Mouse (Mus musculus) brain, adult 10 weeks (tissue): ENCODE results near the gene Gm11037. TPM values are rescaled to one million over a fixed set of nuclear protein-coding genes. Genes with fewer than 3 reads are reported as not detected.

ENCODE experiments used
- polyA plus RNA-seq: library from polyadenylated mRNA; stranded (reverse); fragments of 350-450 nt; fragmentation: Illumina TruSeq; extraction: RNeasy Lipid Tissue Mini Kit (QIAGEN cat#74804); gene quantifications from one replicate; pipeline ENCODE4 v1.2.3, GENCODE M21; 2015; ENCODE audit warnings: low read depth, low replicate concordance

The Gm11037 gene
- not detected for polyA plus RNA-seq

DNA sequence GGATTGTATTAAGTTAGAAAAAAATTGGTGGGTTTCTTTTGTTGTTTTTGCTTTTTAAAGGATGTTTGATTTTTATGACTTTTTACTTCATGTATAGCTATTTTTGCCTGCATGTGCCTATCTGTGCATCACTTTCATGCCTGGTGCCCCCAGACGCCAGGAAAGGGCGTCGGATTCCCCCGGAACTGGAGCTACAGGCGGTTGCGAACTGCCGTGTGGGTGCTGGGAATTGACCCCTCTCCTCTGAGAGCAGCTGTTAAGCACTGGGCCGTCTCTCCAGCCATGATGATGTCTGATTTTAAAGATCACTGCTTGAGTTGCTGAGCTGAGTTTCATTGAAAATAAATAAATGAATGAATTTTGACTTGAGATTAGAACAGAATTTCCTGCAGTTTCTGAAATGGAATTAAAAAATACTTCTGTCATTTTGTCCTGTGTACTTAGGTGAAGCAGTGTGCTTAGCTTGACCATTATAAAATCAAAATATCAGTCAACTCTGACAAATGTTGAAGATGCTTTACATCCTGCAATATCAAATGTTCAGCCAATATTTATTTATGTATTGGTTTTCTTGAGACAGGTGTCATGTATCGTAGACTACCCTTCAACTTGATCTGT, at the start of gene Gm11037:
TSS of gene Gm11037 (plus strand) at position 568 of the 618 bp plus-strand sequence.

DNA sequence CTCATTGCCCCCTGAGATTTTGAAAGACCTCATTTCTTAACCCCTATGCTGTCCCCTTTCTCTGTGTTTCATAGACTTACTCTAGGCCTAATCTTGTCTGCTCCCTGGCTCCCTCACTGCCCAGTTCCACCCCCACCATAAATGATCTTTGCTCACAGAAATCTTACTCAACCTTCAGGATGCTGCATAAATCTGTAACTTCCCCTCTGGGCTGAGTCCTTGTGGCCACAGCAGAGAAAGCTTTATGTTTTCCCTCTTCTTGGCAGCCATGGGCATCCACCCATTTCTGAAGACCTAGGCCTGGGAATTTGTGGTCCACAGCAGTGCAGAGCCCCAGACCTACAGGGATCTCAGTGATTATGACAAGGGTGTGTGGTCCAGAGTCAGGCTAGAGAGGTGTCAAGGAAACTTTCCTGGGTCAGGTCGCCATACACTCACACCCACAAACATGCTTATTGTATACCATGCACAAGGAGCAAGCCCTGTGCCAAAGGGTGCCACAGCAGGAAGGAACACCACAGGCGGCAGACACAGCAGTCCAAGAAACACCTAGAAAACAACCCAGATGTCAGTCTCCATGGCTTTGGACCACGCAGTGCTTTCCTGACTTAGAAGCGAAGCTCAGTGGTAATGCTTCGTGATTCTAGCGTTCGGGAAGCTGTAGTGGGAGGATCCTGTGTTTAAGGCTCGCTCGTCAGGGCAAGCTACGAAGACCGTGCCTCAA, 46.5 kb upstream of the Gm11037 start, which contains the start of gene Siglec1:
TSS of gene Siglec1 (minus strand) at position 99 of the 724 bp plus-strand sequence.

DNA sequence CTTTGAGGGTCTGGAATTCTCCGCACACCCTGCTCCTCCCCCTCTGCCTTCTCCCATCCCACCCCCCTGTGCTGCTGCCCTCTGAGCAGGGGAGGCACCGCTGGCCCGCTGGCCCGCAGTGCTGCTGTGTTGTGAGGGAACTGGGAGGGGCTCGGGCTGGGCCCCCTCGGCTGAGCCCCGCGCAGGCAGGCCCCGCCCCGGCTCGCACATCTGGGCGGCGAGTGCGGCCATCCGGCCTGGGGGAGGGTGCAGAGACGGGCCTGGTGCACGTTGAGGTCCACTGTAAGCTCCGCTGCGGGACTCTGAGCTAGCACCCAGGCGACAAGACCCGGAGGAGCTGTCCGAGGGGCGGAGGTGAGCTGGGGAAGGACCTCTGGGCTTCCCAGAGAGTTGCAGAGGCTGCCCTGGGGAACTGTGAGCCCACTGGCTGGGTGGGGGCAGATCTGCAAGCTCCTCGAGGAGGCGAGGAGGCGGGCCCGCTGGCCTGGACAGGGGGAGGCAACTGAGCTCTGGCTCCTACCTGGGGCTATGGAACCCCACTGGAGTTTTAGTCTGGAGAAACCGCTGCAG, 6.1 kb upstream of the Gm11037 start, which contains the start of gene Hspa12b:
TSS of gene Hspa12b (plus strand) at position 120 of the 570 bp plus-strand sequence.

DNA sequence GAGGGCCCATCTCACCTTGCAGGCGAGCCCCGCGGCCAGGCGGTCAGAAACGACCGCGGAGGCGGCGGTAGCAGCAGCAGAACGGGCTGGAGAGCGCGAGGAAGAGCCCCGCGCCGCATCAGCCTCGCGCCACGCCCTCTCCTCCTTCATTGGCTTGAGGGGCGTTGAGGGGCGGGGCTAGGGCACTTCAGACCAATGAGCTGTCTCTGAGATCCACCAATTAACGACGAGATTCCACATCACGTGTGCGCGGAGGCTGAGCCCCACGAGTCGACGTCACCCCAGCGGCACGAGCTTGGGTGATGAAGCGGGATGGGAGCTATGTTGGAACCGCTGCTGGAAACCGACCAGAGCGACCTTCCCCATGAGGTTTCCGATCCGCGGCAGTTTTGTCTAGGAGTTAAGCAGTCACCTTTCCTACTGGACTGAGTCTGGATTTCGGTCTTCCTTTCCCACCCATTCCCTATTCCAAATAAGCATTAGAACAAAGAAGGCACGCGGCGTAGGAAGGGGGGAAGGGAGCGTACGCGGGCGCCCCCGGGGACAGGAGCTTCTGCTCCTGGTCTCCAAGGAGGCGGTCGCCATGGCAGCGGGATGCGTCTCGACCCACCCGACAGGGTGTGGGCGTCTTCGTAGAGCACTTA, 26.8 kb downstream of the Gm11037 start, which contains the start of gene 1700037H04Rik:
TSS of gene 1700037H04Rik (minus strand) at position 144 of the 644 bp plus-strand sequence.

DNA sequence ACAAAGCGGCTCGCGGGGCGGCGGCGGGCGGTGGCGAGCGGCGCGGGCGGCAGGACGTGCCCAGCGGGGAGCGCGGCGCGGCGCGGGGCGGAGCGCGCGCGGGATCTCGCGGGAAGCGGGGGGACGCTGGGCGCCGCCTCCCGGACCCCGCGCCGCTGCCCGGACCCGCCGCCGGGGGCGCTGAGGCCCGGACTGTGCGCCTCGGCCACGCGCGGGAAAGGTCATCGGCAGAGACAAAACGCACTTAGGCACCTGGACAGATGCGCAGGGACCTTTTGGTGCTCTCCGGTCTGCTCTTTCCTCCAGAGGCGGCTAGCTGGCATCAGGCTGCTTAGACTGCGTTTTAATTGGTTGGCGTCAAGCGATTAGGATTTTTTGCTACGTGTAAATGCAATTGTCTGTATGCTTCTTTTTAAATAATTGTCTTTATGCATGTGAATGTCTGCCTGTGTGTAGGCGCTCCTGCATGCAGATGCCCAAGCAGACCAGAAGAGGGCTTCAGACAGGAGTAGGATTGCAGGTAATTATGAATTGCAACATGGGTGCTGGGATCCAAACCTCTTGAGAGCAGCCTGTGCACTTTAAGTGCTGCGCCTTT, 46.8 kb downstream of the Gm11037 start, which contains the start of gene Cenpb:
TSS of gene Cenpb (minus strand) at position 78 of the 598 bp plus-strand sequence.

Other genes with a start within 250 kb of the Gm11037 start
- 55.6 TPM for gene 4930402H24Rik, start 227.1 kb upstream of the Gm11037 start, polyA plus RNA-seq
- gene Atrn, start 227.0 kb upstream of the Gm11037 start, polyA plus RNA-seq = 62.9 TPM
- gene Gfra4, start 90.4 kb upstream of the Gm11037 start, polyA plus RNA-seq = 68.5 TPM
- 4.2 TPM for gene Adam33, start 69.7 kb upstream of the Gm11037 start, polyA plus RNA-seq
- 0.10 TPM for gene Siglec1, start 46.7 kb upstream of the Gm11037 start, polyA plus RNA-seq
- 5.9 TPM for gene Hspa12b, start 6.2 kb upstream of the Gm11037 start, polyA plus RNA-seq
- gene 1700037H04Rik, start 26.6 kb downstream of the Gm11037 start, polyA plus RNA-seq = 74.8 TPM
- gene Cenpb, start 46.6 kb downstream of the Gm11037 start, polyA plus RNA-seq = 72.3 TPM
- 14.3 TPM for gene Cdc25b, start 53.5 kb downstream of the Gm11037 start, polyA plus RNA-seq
- gene Spef1, start 53.8 kb downstream of the Gm11037 start, polyA plus RNA-seq = 7.2 TPM
- gene Ap5s1, start 73.6 kb downstream of the Gm11037 start, polyA plus RNA-seq = 27.3 TPM
- 7.1 TPM for gene Mavs, start 100.6 kb downstream of the Gm11037 start, polyA plus RNA-seq
- gene Pank2, start 129.0 kb downstream of the Gm11037 start, polyA plus RNA-seq = 44.0 TPM
- 18.5 TPM for gene Rnf24, start 219.4 kb downstream of the Gm11037 start, polyA plus RNA-seq